Mouse (Mus musculus): Measurements from ENCODE around the gene Prss45. TPM values are rescaled to one million over a fixed set of nuclear protein-coding genes. Genes with fewer than 3 reads are reported as not detected.

The Prss45 gene
- polyA plus RNA-seq, 1 experiment: 0.54 TPM

Other genes with a start within 250 kb of the Prss45 start
- gene Nradd, start 210.1 kb upstream of the Prss45 start, polyA plus RNA-seq (2012; rRNA removed): 8.5 and 9.4 TPM in 2 replicates
- 22.4 and 24.5 TPM in 2 replicates for gene Nbeal2, start 180.4 kb upstream of the Prss45 start, polyA plus RNA-seq (2012; rRNA removed)
- gene Ccdc12, start 178.1 kb upstream of the Prss45 start, polyA plus RNA-seq (2012; rRNA removed): 105 and 106 TPM in 2 replicates
- gene Myl3, start 92.7 kb upstream of the Prss45 start, polyA plus RNA-seq (2012; rRNA removed): 0.32 and 0.46 TPM in 2 replicates
- 6.9 and 9.1 TPM in 2 replicates for gene Pth1r, start 87.4 kb upstream of the Prss45 start, polyA plus RNA-seq (2012; rRNA removed)
- gene Prss42, start 36.4 kb upstream of the Prss45 start, polyA plus RNA-seq (2012; rRNA removed): 0.06 TPM in 1 of 2 replicates, not detected in the other
- gene Prss44, start 20.6 kb upstream of the Prss45 start, polyA plus RNA-seq (2012; rRNA removed): not detected in 2 replicates
- gene Prss43, start 7.9 kb upstream of the Prss45 start, polyA plus RNA-seq (2012; rRNA removed): 0.06 and 0.15 TPM in 2 replicates
- gene Prss46, start 9.9 kb downstream of the Prss45 start, polyA plus RNA-seq (2012; rRNA removed): not detected in 2 replicates
- gene Prss50, start 23.4 kb downstream of the Prss45 start, polyA plus RNA-seq (2012; rRNA removed): 0.65 and 0.86 TPM in 2 replicates
- gene Als2cl, start 45.3 kb downstream of the Prss45 start, polyA plus RNA-seq (2012; rRNA removed): 7.9 and 8.3 TPM in 2 replicates
- gene Tmie, start 45.5 kb downstream of the Prss45 start, polyA plus RNA-seq (2012; rRNA removed): 2.2 and 2.5 TPM in 2 replicates
- gene Fam240a, start 82.3 kb downstream of the Prss45 start, polyA plus RNA-seq (2012; rRNA removed): not detected in 2 replicates
- gene Tdgf1, start 111.6 kb downstream of the Prss45 start, polyA plus RNA-seq (2012; rRNA removed): 0.94 and 1.3 TPM in 2 replicates
- gene Lrrc2, start 117.0 kb downstream of the Prss45 start, polyA plus RNA-seq (2012; rRNA removed): 0.97 and 1.0 TPM in 2 replicates
- 0.50 and 0.71 TPM in 2 replicates for gene Rtp3, start 156.0 kb downstream of the Prss45 start, polyA plus RNA-seq (2012; rRNA removed)
- 0.06 and 0.71 TPM in 2 replicates for gene Ltf, start 184.7 kb downstream of the Prss45 start, polyA plus RNA-seq (2012; rRNA removed)
- 1.5 and 1.6 TPM in 2 replicates for gene Ccrl2, start 222.9 kb downstream of the Prss45 start, polyA plus RNA-seq (2012; rRNA removed)

Measured in frontal cortex, adult 2 months (tissue).